Mouse (Mus musculus) kidney, embryonic 14.5 days (tissue): ENCODE results near the gene Gm10058. TPM values are rescaled to one million over a fixed set of nuclear protein-coding genes. Genes with fewer than 3 reads are reported as not detected.
"Not testable (repeated sequence)": the region's sequence is repeated elsewhere in the genome, so short reads cannot be mapped to it uniquely, and the experiment has no call there.

Experiments used
- ATAC-seq: fragments of 200-750 bp; cut with Nextera tagmentation; 2 replicates; pipeline ENCODE4 v1.8.0; 2017; ENCODE audit warnings: moderate number of reproducible peaks, mild to moderate bottlenecking, moderate TSS enrichment, moderate library complexity; ENCODE audit not compliant: low FRiP score, low TSS enrichment
- H3K27ac ChIP-seq: fragments of 300-500 bp; sonication (generic); 2 replicates; pipeline ENCODE4 v1.5.1; 2014; ENCODE audit warnings: low read depth, mild to moderate bottlenecking, low read length, moderate library complexity, mixed read lengths
- H3K27me3 ChIP-seq: fragments of 300-500 bp; sonication (generic); 2 replicates; pipeline ENCODE4 v1.6.1; 2014; ENCODE audit warnings: mild to moderate bottlenecking, low read length; ENCODE audit not compliant: control insufficient read depth, insufficient read depth
- H3K36me3 ChIP-seq: fragments of 300-500 bp; sonication (generic); 2 replicates; pipeline ENCODE4 v1.6.1; 2014; ENCODE audit warnings: low read length, mixed read lengths; ENCODE audit not compliant: control insufficient read depth, insufficient read depth
- H3K4me1 ChIP-seq: fragments of 300-500 bp; sonication (generic); 2 replicates; pipeline ENCODE4 v1.6.1; 2014; ENCODE audit warnings: low read length, mixed read lengths; ENCODE audit not compliant: control insufficient read depth, insufficient read depth
- H3K4me2 ChIP-seq: fragments of 300-500 bp; sonication (generic); replicated peaks from 2 replicates; pipeline ENCODE4 v1.6.1; 2014; ENCODE audit warnings: low read depth, mild to moderate bottlenecking, low read length
- H3K4me3 ChIP-seq: fragments of 300-500 bp; sonication (generic); 2 replicates; pipeline ENCODE4 v1.5.1; 2014; ENCODE audit warnings: mild to moderate bottlenecking, low read length
- H3K9ac ChIP-seq: fragments of 300-500 bp; sonication (generic); 2 replicates; pipeline ENCODE4 v1.6.1; 2014; ENCODE audit warnings: low read depth, mild to moderate bottlenecking, low read length, moderate library complexity
- H3K9me3 ChIP-seq: fragments of 300-500 bp; sonication (generic); 2 replicates; pipeline ENCODE4 v1.6.1; 2016; ENCODE audit warnings: low read length; ENCODE audit not compliant: control insufficient read depth
- WGBS: fragments of 180-500 bp; shearing (Covaris S2); extraction: QIAGEN DNeasy Blood & Tissue Kit; methylation state at CpG from one replicate; pipeline ENCODE4 v1.1.7; 2014; 5-methylcytosine and 5-hydroxymethylcytosine counted together
- polyA plus RNA-seq: library from polyadenylated mRNA; unstranded; fragments of >200 nt; fragmentation: Nextera tagmentation; extraction: Ambion mirVana; gene quantifications from 2 replicates; pipeline ENCODE4 v1.2.1, GENCODE M21; 2014

Gm10058 gene
- not detected in 2 replicates for polyA plus RNA-seq

DNA sequence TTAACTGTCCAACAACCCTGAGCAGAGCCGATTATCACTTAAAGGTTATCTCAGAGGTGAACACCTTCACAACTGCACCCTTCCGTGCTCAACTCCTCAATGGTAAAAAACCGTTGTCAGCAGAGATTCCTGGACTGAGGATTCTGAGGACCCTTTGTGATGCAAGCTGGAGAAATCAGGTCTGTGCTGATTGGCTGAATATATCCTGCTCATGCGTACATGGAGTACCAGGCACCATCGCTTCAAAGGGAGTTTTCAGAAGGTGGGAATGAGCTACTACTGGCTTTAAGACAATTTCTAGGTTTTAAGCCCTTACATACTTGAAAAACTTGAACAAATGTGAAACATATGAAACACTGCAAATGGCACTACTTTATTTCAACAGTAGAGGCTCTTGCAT, at the start of gene Gm10058:
Gene Gm10058, minus strand, starts transcription at position 101 of the 400 bp plus-strand sequence.
- H3K9ac ChIP-seq, H3K4me3 ChIP-seq, H3K36me3 ChIP-seq, H3K27me3 ChIP-seq, H3K4me2 ChIP-seq, ATAC-seq, H3K27ac ChIP-seq, H3K9me3 ChIP-seq, H3K4me1 ChIP-seq: not testable (repeated sequence)
- no CpG with 5 or more reads among the region's 5 CpGs for WGBS
